In genomic region chr5:113902983-113903382, GRCm38 (mm10) we compare ENCODE assay signal across 27 mouse cellular contexts. TPM values are rescaled to one million over a fixed set of nuclear protein-coding genes. Genes with fewer than 3 reads are reported as not detected.
A peak's percentile ranks its signal among the peaks of the same experiment; 100 is the strongest.
DNase-seq lines count a peak whose midpoint lies in the region; ATAC-seq and TF ChIP-seq lines count a peak whose summit lies in the region.
"Had no signal": no experiment of that assay in that cellular context is flagged by ENCODE, and none has a peak within 500 bp of the region (broad histone marks: within the 10 kb centered on the region; RNA-seq: fewer than 3 reads in every experiment).

No protein-coding gene starts in this region.

- H3K4me2 ChIP-seq in forebrain, embryonic 14.5 days (ENCODE audit: low read length): no peak overlapping the region
- no peak overlapping the region for H3K4me2 ChIP-seq in forebrain, postnatal 0 days (ENCODE audit: low read depth)
- H3K4me2 ChIP-seq in liver, embryonic 11.5 days: peak overlapping the region; percentile 2; the same call in 1 of the 2 replicates
- H3K4me2 ChIP-seq: hindbrain, embryonic 15.5 days; intestine, embryonic 15.5 days; limb, embryonic 13.5 days; lung, embryonic 15.5 days; midbrain, embryonic 15.5 days had no signal

- H3K9me3 ChIP-seq in forebrain, embryonic 14.5 days (replicated peaks; ENCODE audit: control insufficient read depth, low read length): no peaks in the 10 kb centered on the region
- H3K9me3 ChIP-seq in forebrain, postnatal 0 days (ENCODE audit: low read length): no peaks in the 10 kb centered on the region
- no peaks in the 10 kb centered on the region for H3K9me3 ChIP-seq in liver, embryonic 11.5 days (ENCODE audit: control insufficient read depth, low read length)
- H3K9me3 ChIP-seq in E14TG2a.4 (ENCODE audit: low read length) (no peaks in the 10 kb centered on the region), MEL (replicated peaks; ENCODE audit: insufficient read depth, low read length) (no peaks in the 10 kb centered on the region)
- H3K9me3 ChIP-seq: hindbrain, embryonic 15.5 days; intestine, embryonic 15.5 days; limb, embryonic 13.5 days; liver, embryonic 15.5 days; lung, embryonic 15.5 days; midbrain, embryonic 15.5 days had no signal

- no peaks in the 10 kb centered on the region for H3K36me3 ChIP-seq in forebrain, embryonic 14.5 days (ENCODE audit: control insufficient read depth, insufficient read depth, low read length)
- H3K36me3 ChIP-seq in forebrain, postnatal 0 days (ENCODE audit: insufficient read depth): no peaks in the 10 kb centered on the region
- H3K36me3 ChIP-seq in liver, embryonic 11.5 days (ENCODE audit: control insufficient read depth, insufficient read depth, low read length): no peaks in the 10 kb centered on the region
- H3K36me3 ChIP-seq in E14TG2a.4 (ENCODE audit: insufficient read depth, low read length): peaks cover 12% of the 10 kb centered on the region
- peaks cover 0 to 63% of the 10 kb centered on the region in 2 experiments; a peak in 2 of 4 replicates for H3K36me3 ChIP-seq in MEL (ENCODE audit: control insufficient read depth in 1 of 2, insufficient read depth in 2 of 2, low read length in 2 of 2)
- H3K36me3 ChIP-seq: hindbrain, embryonic 15.5 days; intestine, embryonic 15.5 days; limb, embryonic 13.5 days; liver, embryonic 15.5 days; lung, embryonic 15.5 days; midbrain, embryonic 15.5 days had no signal

- no peak for TF ChIP-seq CTCF in forebrain, postnatal 0 days (IDR thresholded peaks at IDR 0.05; ENCODE audit: low read depth)
- no peak for TF ChIP-seq CTCF in E14TG2a.4 (conservative IDR thresholded peaks at IDR 0.05; ENCODE audit: low read length)
- TF ChIP-seq CTCF in MEL (IDR thresholded peaks at IDR 0.05 in 2 of 3, conservative IDR thresholded peaks at IDR 0.05 in 1 of 3; ENCODE audit: control insufficient read depth in 1 of 3, insufficient read depth in 1 of 3, low read depth in 2 of 3, low read length in 3 of 3, poor library complexity in 1 of 3, severe bottlenecking in 1 of 3): no peak

- H3K4me1 ChIP-seq in forebrain, embryonic 14.5 days (ENCODE audit: control insufficient read depth, insufficient read depth, low read length): peaks cover 49% of the 10 kb centered on the region
- H3K4me1 ChIP-seq in forebrain, postnatal 0 days (ENCODE audit: insufficient read depth): peaks cover 27% of the 10 kb centered on the region; the same call in 1 of the 2 replicates
- H3K4me1 ChIP-seq in liver, embryonic 11.5 days (replicated peaks; ENCODE audit: control insufficient read depth, insufficient read depth, low read length): peaks cover 75% of the 10 kb centered on the region
- H3K4me1 ChIP-seq in E14TG2a.4 (replicated peaks; ENCODE audit: low read depth, low read length): peaks cover 90% of the 10 kb centered on the region
- H3K4me1 ChIP-seq in MEL (ENCODE audit: control insufficient read depth in 1 of 2, insufficient read depth in 2 of 2, low read length in 2 of 2): peaks cover 24 to 60% of the 10 kb centered on the region in 2 experiments

- DNase-seq in forebrain, embryonic 14.5 days (ENCODE audit: low spot score): no peak
- DNase-seq in forebrain, postnatal 0 days: no peak
- no peak for DNase-seq in liver, embryonic 11.5 days (ENCODE audit: low spot score)
- DNase-seq in liver (no peak), MEL (ENCODE audit: low read depth, low spot score) (peak; percentile 80)
- DNase-seq in T-cell, adult 2 months (ENCODE audit: low spot score): no peak
- DNase-seq: adrenal gland, postnatal 14 days; cerebellum, adult 11 months; cerebellum, adult 9-10 months; cerebellum, postnatal 36 days; gastrocnemius, postnatal 10 days; heart, postnatal 4 days; kidney, adult 2 months; kidney, postnatal 36 days; right cerebral cortex, postnatal 25 days; thymus, postnatal 14 days had no signal

- 0 out of 2 replicates have a peak overlapping the region, but pooled peaks have one; percentile 3 for H3K9ac ChIP-seq in forebrain, embryonic 14.5 days (ENCODE audit: low read length)
- H3K9ac ChIP-seq in forebrain, postnatal 0 days: no peak overlapping the region
- no peak overlapping the region for H3K9ac ChIP-seq in liver, embryonic 11.5 days (ENCODE audit: low read depth, low read length)
- peak overlapping the region; percentile 56 for H3K9ac ChIP-seq in MEL (ENCODE audit: control insufficient read depth, low read depth, low read length, poor library complexity, severe bottlenecking)
- H3K9ac ChIP-seq: hindbrain, embryonic 15.5 days; intestine, embryonic 15.5 days; limb, embryonic 13.5 days; liver, embryonic 15.5 days; lung, embryonic 15.5 days; midbrain, embryonic 15.5 days had no signal

- 76% methylated on average over 5 of the region's 5 CpGs for WGBS in forebrain, embryonic 14.5 days
- 75% methylated on average over 5 of the region's 5 CpGs for WGBS in forebrain, postnatal 0 days
- 52% methylated on average over 5 of the region's 5 CpGs for WGBS in liver, embryonic 11.5 days

- peaks cover 74% of the 10 kb centered on the region for H3K79me2 ChIP-seq in MEL (ENCODE audit: control insufficient read depth, insufficient read depth, low read length, poor library complexity)

- peak; percentile 95 to 96 for TF ChIP-seq EP300 in MEL (IDR thresholded peaks at IDR 0.05; ENCODE audit: low read depth in 1 of 2, low read length in 2 of 2)

- TF ChIP-seq RAD21 in MEL (IDR thresholded peaks at IDR 0.05; ENCODE audit: low read depth, low read length): no peak

- H3K27ac ChIP-seq in forebrain, embryonic 14.5 days (ENCODE audit: low read depth, low read length): no peak overlapping the region
- H3K27ac ChIP-seq in forebrain, postnatal 0 days (ENCODE audit: low read depth, low read length): no peak overlapping the region
- H3K27ac ChIP-seq in liver, embryonic 11.5 days (ENCODE audit: low read depth, low read length): no peak overlapping the region
- peak overlapping the region; percentile 94 for H3K27ac ChIP-seq in MEL (ENCODE audit: control insufficient read depth, low read depth, low read length)
- H3K27ac ChIP-seq: hindbrain, embryonic 15.5 days; intestine, embryonic 15.5 days; layer of hippocampus, adult 2 months; left cerebral cortex, adult 2 months; limb, embryonic 13.5 days; liver, embryonic 15.5 days; midbrain, embryonic 15.5 days had no signal

- TF ChIP-seq POLR2A in MEL (IDR thresholded peaks at IDR 0.05; ENCODE audit: control insufficient read depth in 1 of 2, insufficient read depth in 1 of 2, low read depth in 1 of 2, low read length in 2 of 2, poor library complexity in 1 of 2): peak in 1 of 2 experiments; percentile 22; a peak in 1 of 4 replicates

- ATAC-seq in forebrain, embryonic 14.5 days: no peak
- no peak for ATAC-seq in forebrain, postnatal 0 days
- ATAC-seq in liver, embryonic 11.5 days (replicated peaks; ENCODE audit: low FRiP score): no peak
- ATAC-seq: CD4-positive, CD25-positive, alpha-beta regulatory T cell, adult 4 months; intestine, embryonic 15.5 days; midbrain, embryonic 15.5 days; Patski had no signal

- H3K4me3 ChIP-seq in forebrain, embryonic 14.5 days (ENCODE audit: low read depth, low read length): no peak overlapping the region
- no peak overlapping the region for H3K4me3 ChIP-seq in forebrain, postnatal 0 days (ENCODE audit: low read depth, low read length)
- no peak overlapping the region for H3K4me3 ChIP-seq in liver, embryonic 11.5 days (ENCODE audit: low read depth, low read length)
- H3K4me3 ChIP-seq in E14TG2a.4 (replicated peaks; ENCODE audit: low read length) (0 out of 2 replicates have a peak overlapping the region, but pooled peaks have one; percentile 11), MEL (ENCODE audit: control insufficient read depth in 1 of 2, insufficient read depth in 1 of 2, low read depth in 2 of 2, low read length in 2 of 2) (peak overlapping the region; percentile 31 to 33)
- H3K4me3 ChIP-seq: hindbrain, embryonic 15.5 days; intestine, embryonic 15.5 days; layer of hippocampus, adult 2 months; left cerebral cortex, adult 2 months; limb, embryonic 13.5 days; liver, embryonic 15.5 days; lung, embryonic 15.5 days; midbrain, embryonic 15.5 days had no signal

- no peaks in the 10 kb centered on the region for H3K27me3 ChIP-seq in forebrain, embryonic 14.5 days (replicated peaks; ENCODE audit: control insufficient read depth, insufficient read depth, low read length)
- H3K27me3 ChIP-seq in forebrain, postnatal 0 days (ENCODE audit: insufficient read depth, low read length): no peaks in the 10 kb centered on the region
- H3K27me3 ChIP-seq in liver, embryonic 11.5 days (replicated peaks; ENCODE audit: control insufficient read depth, insufficient read depth, low read length): no peaks in the 10 kb centered on the region
- H3K27me3 ChIP-seq in E14TG2a.4 (ENCODE audit: insufficient read depth, low read length) (no peaks in the 10 kb centered on the region), MEL (ENCODE audit: control insufficient read depth in 1 of 2, insufficient read depth in 2 of 2, low read length in 2 of 2) (no peaks in the 10 kb centered on the region)
- H3K27me3 ChIP-seq: hindbrain, embryonic 15.5 days; intestine, embryonic 15.5 days; limb, embryonic 13.5 days; liver, embryonic 15.5 days; lung, embryonic 15.5 days; midbrain, embryonic 15.5 days; Patski had no signal

TF ChIP-seq in MEL, 35 proteins besides CTCF, POLR2A, EP300 and RAD21 (continues in another document):
- no peak for TF ChIP-seq SMC3 (IDR thresholded peaks at IDR 0.05; ENCODE audit: low read depth, low read length)
- peak; percentile 93 for TF ChIP-seq GATA1 (IDR thresholded peaks at IDR 0.05; ENCODE audit: low read depth, low read length)
- no peak for TF ChIP-seq ZNF384 (IDR thresholded peaks at IDR 0.05; ENCODE audit: low read depth, low read length)
- peak; percentile 56; the same call in 1 of the 2 replicates for TF ChIP-seq MAZ (IDR thresholded peaks at IDR 0.05; ENCODE audit: low read depth, low read length)
- TF ChIP-seq JUND (IDR thresholded peaks at IDR 0.05; ENCODE audit: low read depth, low read length): no peak
- peak; percentile 55 for TF ChIP-seq MYC (IDR thresholded peaks at IDR 0.05; ENCODE audit: low read depth, low read length)
- TF ChIP-seq RCOR1 (IDR thresholded peaks at IDR 0.05; ENCODE audit: low read depth, low read length): peak; percentile 83
- TF ChIP-seq SIN3A (IDR thresholded peaks at IDR 0.05; ENCODE audit: low read length): peak; percentile 90
- peak; percentile 53 for TF ChIP-seq HCFC1 (IDR thresholded peaks at IDR 0.05; ENCODE audit: low read depth, low read length)
- TF ChIP-seq KAT2A (conservative IDR thresholded peaks at IDR 0.05; ENCODE audit: low read depth, low read length): no peak
- peak; percentile 68 for TF ChIP-seq TAL1 (IDR thresholded peaks at IDR 0.05; ENCODE audit: low read length)
- TF ChIP-seq MAX (IDR thresholded peaks at IDR 0.05; ENCODE audit: low read length): peak; percentile 78

RNA-seq across cellular contexts. Expression of gene Coro1c, which starts 5.6 kb away (rescaled TPM):
- 169 and 193 TPM in 2 replicates for polyA plus RNA-seq in forebrain, embryonic 14.5 days (2014; fragmentation: Nextera tagmentation; extraction: Ambion mirVana)
- 159 and 178 TPM in 2 replicates for total RNA-seq in forebrain, postnatal 0 days (2014; rRNA removed)
- 148 and 167 TPM in 2 replicates for polyA plus RNA-seq in forebrain, postnatal 0 days (2015; fragmentation: Nextera tagmentation; extraction: Ambion mirVana)
- polyA plus RNA-seq in liver, embryonic 11.5 days (2014; fragmentation: Nextera tagmentation; extraction: Ambion mirVana): 122 and 137 TPM in 2 replicates
- 103 TPM in 2 replicates for total RNA-seq in MEL (2012; rRNA removed)
- polyA plus RNA-seq in MEL (2012; ENCODE audit: insufficient read depth in 1 of 2, insufficient read length in 2 of 2, low read depth in 1 of 2, low replicate concordance in 2 of 2, missing spikeins in 1 of 2): 100 to 1,000 TPM in 1 of 2 experiments, 10 to 100 TPM in 1; 77.3 to 158 TPM

Comparison
In these comparisons a context has a peak if more than half of its experiments do, and no peak if none do; other contexts are left out.
1. H3K9ac ChIP-seq: peak in forebrain, embryonic 14.5 days (single experiment) and MEL (single experiment); none in forebrain, postnatal 0 days (single experiment) and liver, embryonic 11.5 days (single experiment).
2. H3K4me3 ChIP-seq: peak in E14TG2a.4 (single experiment) and MEL (2 of 2); none in forebrain, embryonic 14.5 days (single experiment), forebrain, postnatal 0 days (single experiment) and liver, embryonic 11.5 days (single experiment).